Mouse (Mus musculus) right cerebral cortex, postnatal 14 days (tissue): Measurements from ENCODE around the gene Ctnna3.
"Not testable (repeated sequence)": the region's sequence is repeated elsewhere in the genome, so short reads cannot be mapped to it uniquely, and the experiment has no call there.

Source experiments
- DNase-seq: peaks from one replicate; pipeline ENCODE4 v3.0.0; 2022

The Ctnna3 gene

GRCm38 (mm10) chr10:64671469-64671868 lies 1241.6 kb downstream of the Ctnna3 start:
- no peak for DNase-seq

DNA sequence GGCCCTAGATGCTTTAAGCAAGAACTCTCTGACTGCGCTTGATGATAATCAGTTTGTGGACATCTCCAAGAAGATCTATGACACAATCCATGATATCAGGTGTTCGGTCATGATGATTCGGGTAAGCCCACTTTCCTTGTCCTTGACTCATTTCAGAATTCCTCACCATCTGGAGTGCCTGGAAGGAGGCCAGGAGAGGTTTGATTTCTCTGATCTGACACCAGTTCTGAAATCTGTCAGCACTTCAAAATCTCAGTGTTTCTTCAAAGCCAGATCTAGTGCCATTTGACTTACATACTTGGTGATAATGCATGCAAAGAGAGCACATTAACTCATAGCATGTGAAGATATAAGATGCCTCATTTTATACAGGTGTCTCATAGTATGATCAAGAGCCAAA lies 1245.9 kb downstream of the Ctnna3 start:
- DNase-seq: no peak

GRCm38 (mm10) chr10:64710017-64710416 lies 1280.1 kb downstream of the Ctnna3 start:
- DNase-seq: no peak

GRCm38 (mm10) chr10:64718036-64718435 lies 1288.1 kb downstream of the Ctnna3 start:
- DNase-seq: peak; percentile 13

GRCm38 (mm10) chr10:64735692-64736091 lies 1305.8 kb downstream of the Ctnna3 start:
- no peak for DNase-seq

DNA sequence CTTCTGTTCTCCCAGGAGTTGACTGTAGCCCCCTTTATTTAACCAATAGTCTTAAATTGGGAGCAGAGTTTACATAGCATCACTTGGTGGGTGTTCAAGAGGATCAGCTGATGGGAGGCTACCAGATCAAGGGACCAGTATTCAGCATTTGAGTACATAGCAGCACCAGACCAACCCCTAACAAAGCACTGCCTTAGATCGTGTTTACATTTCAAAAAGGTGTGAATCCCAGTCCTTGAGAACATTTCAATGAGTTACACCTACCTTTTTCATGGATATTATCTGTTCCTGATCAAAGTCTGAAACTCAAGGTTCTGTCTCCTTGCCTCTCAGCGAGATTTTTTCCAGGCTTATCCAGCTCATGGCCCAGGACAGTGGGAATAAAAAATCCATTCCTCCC lies 1306.7 kb downstream of the Ctnna3 start:
- no peak for DNase-seq

DNA sequence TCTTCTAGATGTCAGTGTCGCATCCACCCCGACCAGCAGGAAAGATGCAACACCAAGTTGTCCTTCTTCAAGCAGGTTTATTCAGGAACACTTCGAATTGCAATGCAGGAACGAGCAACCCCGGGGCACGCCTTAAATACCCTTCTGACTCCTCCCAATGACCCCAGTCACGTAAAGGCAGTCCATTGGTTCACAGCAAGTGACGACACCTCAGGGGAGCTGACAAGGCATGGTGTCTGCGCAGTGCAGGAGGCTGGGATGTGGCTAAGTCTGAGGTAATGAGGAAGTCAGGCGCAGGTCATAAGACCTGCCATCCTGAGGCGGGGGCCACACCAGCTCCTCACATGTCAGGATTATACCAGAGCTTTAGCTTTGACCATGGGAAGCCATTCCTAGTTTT lies 1311.8 kb downstream of the Ctnna3 start:
- not testable (repeated sequence) for DNase-seq

DNA sequence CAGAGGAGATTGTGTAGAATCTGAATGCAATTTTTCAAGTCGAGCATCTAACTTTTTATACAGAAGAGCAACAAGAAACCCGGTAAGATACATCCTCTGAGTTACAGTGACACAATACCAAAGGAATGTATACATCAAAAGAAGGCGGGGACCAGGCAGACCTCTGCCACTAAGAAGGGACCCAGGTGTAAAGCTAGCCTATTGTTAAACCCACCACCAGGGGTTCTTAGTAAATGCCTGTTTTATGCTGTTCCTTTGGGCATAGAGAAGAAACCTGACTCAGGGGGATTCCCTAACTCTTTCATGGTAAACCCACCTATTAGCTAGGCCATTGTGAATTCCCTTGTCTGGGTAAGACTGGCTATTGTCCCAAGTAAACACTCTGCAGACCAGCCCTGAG lies 1314.2 kb downstream of the Ctnna3 start:
- not testable (repeated sequence) for DNase-seq

- no peak for DNase-seq
These were observed 1318.8 kb downstream of the Ctnna3 start for GRCm38 (mm10) chr10:64748651-64749050.

- peak; percentile 18 for DNase-seq
These were observed 1320.9 kb downstream of the Ctnna3 start for GRCm38 (mm10) chr10:64750791-64751190.

DNA sequence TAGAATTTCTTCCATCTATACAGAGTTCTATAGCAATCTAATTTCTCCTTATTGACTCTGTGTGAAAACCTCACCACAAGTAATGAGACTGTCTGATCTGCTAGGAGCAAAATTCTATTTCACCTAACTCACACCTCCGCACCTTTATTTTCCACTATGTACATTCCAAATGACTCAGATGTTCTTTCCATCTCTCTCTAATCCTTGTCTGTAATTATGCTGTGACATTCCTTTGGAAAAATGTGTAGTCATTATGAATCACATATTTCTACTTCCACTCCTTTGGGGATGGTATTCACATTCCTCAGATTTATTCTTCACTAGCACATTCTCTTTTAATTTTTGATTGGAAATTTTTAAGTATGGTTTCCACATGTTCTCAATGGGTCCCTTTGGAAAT lies 1406.4 kb downstream of the Ctnna3 start:
- DNase-seq: no peak

- peak; percentile 10 for DNase-seq
These were observed 1431.5 kb downstream of the Ctnna3 start for GRCm38 (mm10) chr10:64861439-64861838.

DNA sequence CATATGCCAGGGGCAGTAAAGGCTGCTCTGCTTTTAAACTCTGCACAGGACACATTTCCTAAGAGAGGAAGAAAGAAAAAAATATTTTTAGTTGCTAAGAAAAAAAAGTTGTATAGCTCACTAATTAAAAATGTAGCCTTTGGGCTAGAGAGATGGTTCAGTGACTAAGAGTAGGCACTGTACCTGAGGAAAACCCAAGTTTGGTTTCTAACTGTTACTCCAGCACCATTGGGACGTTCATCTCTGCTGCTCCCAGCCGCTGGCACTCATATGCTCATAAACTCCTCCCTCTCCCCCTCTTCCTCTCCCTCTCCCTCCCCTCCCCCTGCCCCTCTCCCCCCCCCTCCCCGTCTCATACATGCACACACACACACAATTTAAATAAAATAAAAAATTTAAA lies 1441.0 kb downstream of the Ctnna3 start:
- no peak for DNase-seq

- DNase-seq: no peak
These were observed 1446.6 kb downstream of the Ctnna3 start for GRCm38 (mm10) chr10:64876506-64876905.

- no peak for DNase-seq
These were observed 1450.0 kb downstream of the Ctnna3 start for GRCm38 (mm10) chr10:64879860-64880259.

- DNase-seq: no peak
These were observed 1457.0 kb downstream of the Ctnna3 start for GRCm38 (mm10) chr10:64886946-64887345.

DNA sequence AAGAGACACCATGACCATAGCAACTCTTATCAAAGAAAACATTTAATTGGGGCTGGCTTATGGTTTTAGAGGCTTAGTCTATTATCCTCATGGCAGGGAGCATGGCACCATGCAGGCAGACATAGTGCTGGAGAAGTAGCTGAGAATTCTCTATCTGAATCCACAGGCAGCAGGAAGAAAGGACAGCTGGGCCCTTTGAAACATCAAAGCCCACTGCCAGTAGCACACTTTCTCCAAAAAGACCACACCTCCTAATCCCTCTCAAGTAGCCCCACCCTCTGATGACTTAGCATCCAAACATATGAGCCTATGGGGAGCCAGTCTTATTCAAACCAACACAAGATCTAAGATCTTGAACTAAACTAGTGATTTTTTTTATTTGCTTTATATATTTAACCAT lies 1462.6 kb downstream of the Ctnna3 start:
- no peak for DNase-seq

DNA sequence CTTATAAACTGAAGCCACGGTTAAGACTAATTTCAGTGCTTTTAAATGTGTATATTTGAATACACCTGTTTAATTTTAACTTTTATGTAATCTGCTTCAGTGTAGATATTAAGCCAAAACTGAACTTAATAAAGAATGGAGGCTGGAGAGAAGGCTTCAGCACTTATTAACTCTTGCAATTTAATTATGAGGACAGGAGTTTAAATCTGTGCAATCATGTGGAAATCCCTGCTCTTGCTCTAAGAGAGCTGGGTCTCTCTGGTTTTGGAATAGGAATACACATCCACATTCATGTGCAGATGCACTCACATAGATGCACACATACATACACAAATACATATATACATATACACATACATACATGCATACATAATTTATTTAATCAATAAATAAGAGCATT lies 1468.8 kb downstream of the Ctnna3 start:
- DNase-seq: no peak

DNA sequence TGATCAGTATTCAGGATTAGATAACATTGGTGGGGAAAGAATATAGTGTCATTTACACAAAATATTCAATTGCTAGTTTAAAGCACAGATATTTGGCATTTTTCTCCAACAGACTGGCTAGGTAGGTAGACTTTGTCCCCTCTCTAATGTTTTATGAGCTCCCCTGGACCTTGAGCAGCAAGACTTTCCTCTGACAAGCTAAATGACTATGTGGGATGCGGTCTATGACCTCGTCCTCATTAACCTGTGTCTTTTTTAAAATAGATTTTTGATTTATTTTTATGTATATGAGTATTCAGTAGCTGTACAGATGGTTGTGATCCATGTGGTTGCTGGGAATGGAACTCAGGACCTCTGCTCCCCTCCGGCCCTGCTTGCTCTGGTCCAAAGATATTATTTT lies 1471.8 kb downstream of the Ctnna3 start:
- DNase-seq: no peak

DNA sequence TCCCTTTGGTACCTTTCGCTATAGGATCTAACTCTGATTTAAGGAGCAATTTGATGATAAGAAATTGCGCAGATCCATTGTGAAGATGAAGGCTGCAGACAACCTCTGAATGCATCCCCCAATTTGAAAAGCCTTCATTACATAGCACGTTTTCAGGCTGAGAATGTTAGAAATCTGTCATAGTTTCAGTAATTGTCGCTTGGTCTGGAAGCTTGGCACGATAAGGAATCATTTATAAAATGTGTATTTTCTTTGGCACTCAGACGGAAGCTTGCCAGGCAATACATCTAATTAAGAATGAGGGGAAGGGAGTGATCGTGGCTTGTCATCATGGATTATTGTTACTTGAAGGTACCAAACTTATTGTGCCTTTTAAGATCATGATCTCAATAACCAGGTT lies 1511.1 kb downstream of the Ctnna3 start:
- no peak for DNase-seq

DNA sequence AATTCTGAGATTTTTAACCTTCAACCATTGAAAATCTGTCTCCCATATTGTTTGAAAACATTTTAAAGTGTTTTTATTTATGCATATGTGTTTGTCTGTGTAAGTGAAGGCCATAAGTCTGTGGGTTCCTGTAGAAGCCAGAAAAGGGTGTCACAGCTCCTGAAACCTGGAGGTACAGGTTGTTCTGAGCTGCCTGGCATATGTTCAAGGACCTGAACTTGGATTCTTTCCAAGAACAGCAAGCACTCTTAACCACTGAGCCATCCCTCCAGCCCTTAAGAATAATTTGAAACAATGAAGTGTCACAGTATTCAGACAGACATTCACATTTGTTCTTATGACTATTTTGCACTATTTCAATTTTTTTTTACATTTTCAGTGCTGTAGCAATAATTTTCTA lies 1528.5 kb downstream of the Ctnna3 start:
- no peak for DNase-seq

DNA sequence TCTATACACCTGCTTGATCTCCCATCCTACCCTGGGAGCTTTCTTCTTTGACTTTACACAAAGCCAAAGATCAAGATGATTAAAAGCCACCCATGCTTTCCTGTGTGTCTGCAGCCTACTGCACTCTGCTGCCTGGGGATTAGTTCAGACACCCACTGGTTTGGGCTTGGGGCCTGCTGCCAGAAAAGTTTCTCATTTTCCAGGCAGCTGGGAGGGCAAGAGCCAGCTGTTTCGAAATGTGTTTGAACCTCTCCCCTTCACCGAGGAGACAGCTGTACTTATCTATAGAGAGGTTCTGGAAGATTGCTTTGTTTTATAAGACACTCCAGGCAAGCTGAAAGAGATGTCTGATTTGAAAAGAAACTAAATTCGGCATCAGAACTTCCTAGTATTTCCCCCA lies 1563.0 kb downstream of the Ctnna3 start:
- no peak for DNase-seq

GRCm38 (mm10) chr10:65013525-65013924 lies 1583.6 kb downstream of the Ctnna3 start:
- DNase-seq: no peak

GRCm38 (mm10) chr10:65022667-65023066 lies 1592.8 kb downstream of the Ctnna3 start:
- no peak for DNase-seq

- not testable (repeated sequence) for DNase-seq
These were observed 1603.6 kb downstream of the Ctnna3 start for GRCm38 (mm10) chr10:65033516-65033915.
